Comparison of ENCODE assay signal across 9 mouse cellular contexts in genomic region chr3:123264706-123265105, GRCm38 (mm10). TPM values are rescaled to one million over a fixed set of nuclear protein-coding genes. Genes with fewer than 3 reads are reported as not detected.
DNase-seq lines count a peak whose midpoint lies in the region; ATAC-seq and TF ChIP-seq lines count a peak whose summit lies in the region.
"Had no signal": no experiment of that assay in that cellular context is flagged by ENCODE, and none has a peak within 500 bp of the region (broad histone marks: within the 10 kb centered on the region; RNA-seq: fewer than 3 reads in every experiment).

No protein-coding gene starts in this region.

- peak; percentile 65 for DNase-seq in lung, embryonic 14.5 days
- DNase-seq in lung, adult 18-20 months, result no peak
- DNase-seq in intestine, embryonic 14.5 days (ENCODE audit: low spot score), result no peak
- DNase-seq in gastrocnemius, adult 8-10 months (ENCODE audit: low spot score in 2 of 2), result no peak
- no peak for DNase-seq in spleen, postnatal 10 days (ENCODE audit: low spot score in 2 of 2)
- no peak for DNase-seq in left cerebral cortex, postnatal 36 days (ENCODE audit: low spot score in 2 of 2)

- peak overlapping the region; percentile 25 for H3K4me3 ChIP-seq in lung, embryonic 14.5 days (ENCODE audit: low read depth, low read length)
- H3K4me3 ChIP-seq in embryonic facial prominence, embryonic 15.5 days (replicated peaks), result peak overlapping the region; percentile 39
- H3K4me3 ChIP-seq in intestine, embryonic 14.5 days (ENCODE audit: low read depth, low read length), result peak overlapping the region; percentile 24
- H3K4me3 ChIP-seq in midbrain, embryonic 15.5 days, result peak overlapping the region; percentile 20
- H3K4me3 ChIP-seq: liver, embryonic 15.5 days had no signal

- intact Hi-C loops in left cerebral cortex, postnatal 36 days (cut with DNase I), result no loop called here

- H3K9ac ChIP-seq in lung, embryonic 14.5 days, result no peak overlapping the region
- H3K9ac ChIP-seq in embryonic facial prominence, embryonic 15.5 days, result no peak overlapping the region
- H3K9ac ChIP-seq in intestine, embryonic 14.5 days (ENCODE audit: low read length), result 0 out of 2 replicates have a peak overlapping the region, but pooled peaks have one; percentile 5
- H3K9ac ChIP-seq in midbrain, embryonic 15.5 days, result no peak overlapping the region
- H3K9ac ChIP-seq: liver, embryonic 15.5 days had no signal

- no peaks in the 10 kb centered on the region for H3K36me3 ChIP-seq in lung, embryonic 14.5 days (ENCODE audit: insufficient read depth)
- peaks cover 3% of the 10 kb centered on the region; the same call in 1 of the 2 replicates for H3K36me3 ChIP-seq in embryonic facial prominence, embryonic 15.5 days
- peaks cover 5% of the 10 kb centered on the region for H3K36me3 ChIP-seq in intestine, embryonic 14.5 days (ENCODE audit: control insufficient read depth, insufficient read depth, low read length)
- H3K36me3 ChIP-seq in midbrain, embryonic 15.5 days (replicated peaks), result no peaks in the 10 kb centered on the region
- H3K36me3 ChIP-seq: liver, embryonic 15.5 days had no signal

- peak overlapping the region; percentile 45 for H3K4me2 ChIP-seq in lung, embryonic 14.5 days
- H3K4me2 ChIP-seq in embryonic facial prominence, embryonic 15.5 days (replicated peaks), result peak overlapping the region; percentile 36
- peak overlapping the region; percentile 22; the same call in 1 of the 2 replicates for H3K4me2 ChIP-seq in intestine, embryonic 14.5 days (ENCODE audit: low read length)
- H3K4me2 ChIP-seq in midbrain, embryonic 15.5 days, result peak overlapping the region; percentile 9; the same call in 1 of the 2 replicates
- H3K4me2 ChIP-seq: liver, embryonic 15.5 days had no signal

- no peak for ATAC-seq in lung, embryonic 14.5 days (ENCODE audit: insufficient read depth)
- ATAC-seq in embryonic facial prominence, embryonic 15.5 days (ENCODE audit: insufficient number of reproducible peaks, low FRiP score, low TSS enrichment, low read depth), result no peak
- no peak for ATAC-seq in intestine, embryonic 14.5 days (replicated peaks; ENCODE audit: low FRiP score, low TSS enrichment, low read depth)
- no peak for ATAC-seq in midbrain, embryonic 15.5 days (replicated peaks)

- no peak for TF ChIP-seq CTCF in lung, embryonic 14.5 days (IDR thresholded peaks at IDR 0.05; ENCODE audit: low read depth)

- no peaks in the 10 kb centered on the region for H3K9me3 ChIP-seq in lung, embryonic 14.5 days (ENCODE audit: low read depth, low read length)
- H3K9me3 ChIP-seq in embryonic facial prominence, embryonic 15.5 days (replicated peaks), result no peaks in the 10 kb centered on the region
- no peaks in the 10 kb centered on the region for H3K9me3 ChIP-seq in intestine, embryonic 14.5 days (ENCODE audit: control insufficient read depth, low read length)
- H3K9me3 ChIP-seq in midbrain, embryonic 15.5 days, result no peaks in the 10 kb centered on the region
- H3K9me3 ChIP-seq: liver, embryonic 15.5 days had no signal

- no peaks in the 10 kb centered on the region; the same call in 1 of the 2 replicates for H3K4me1 ChIP-seq in lung, embryonic 14.5 days (ENCODE audit: insufficient read depth)
- peaks cover 15% of the 10 kb centered on the region; the same call in 1 of the 2 replicates for H3K4me1 ChIP-seq in embryonic facial prominence, embryonic 15.5 days
- H3K4me1 ChIP-seq in intestine, embryonic 14.5 days (replicated peaks; ENCODE audit: control insufficient read depth, insufficient read depth, low read length), result peaks cover 11% of the 10 kb centered on the region; the same call in 1 of the 2 replicates
- peaks cover 8% of the 10 kb centered on the region; the same call in 1 of the 2 replicates for H3K4me1 ChIP-seq in midbrain, embryonic 15.5 days

- 24% methylated on average over 6 of the region's 6 CpGs for WGBS in lung, embryonic 14.5 days
- 42% methylated on average over 6 of the region's 6 CpGs for WGBS in embryonic facial prominence, embryonic 15.5 days
- WGBS in intestine, embryonic 14.5 days, result 51% methylated on average over 6 of the region's 6 CpGs
- 56% methylated on average over 6 of the region's 6 CpGs for WGBS in midbrain, embryonic 15.5 days

- no peak overlapping the region for H3K27ac ChIP-seq in lung, embryonic 14.5 days (ENCODE audit: low read depth)
- no peak overlapping the region for H3K27ac ChIP-seq in embryonic facial prominence, embryonic 15.5 days (replicated peaks)
- no peak overlapping the region for H3K27ac ChIP-seq in intestine, embryonic 14.5 days (ENCODE audit: low read depth)
- no peak overlapping the region for H3K27ac ChIP-seq in midbrain, embryonic 15.5 days
- H3K27ac ChIP-seq: liver, embryonic 15.5 days had no signal

- no peaks in the 10 kb centered on the region for H3K27me3 ChIP-seq in lung, embryonic 14.5 days (ENCODE audit: insufficient read depth, low read length)
- H3K27me3 ChIP-seq in embryonic facial prominence, embryonic 15.5 days, result no peaks in the 10 kb centered on the region
- H3K27me3 ChIP-seq in intestine, embryonic 14.5 days (replicated peaks; ENCODE audit: control insufficient read depth, insufficient read depth, low read length), result no peaks in the 10 kb centered on the region
- peaks cover 10% of the 10 kb centered on the region; the same call in 1 of the 2 replicates for H3K27me3 ChIP-seq in midbrain, embryonic 15.5 days (replicated peaks)

RNA-seq across cellular contexts. Expression of gene Sec24d, which starts 2.5 kb away (rescaled TPM):
- 66.1 and 78.9 TPM in 2 replicates for polyA plus RNA-seq in lung, embryonic 14.5 days (2014; fragmentation: Nextera tagmentation; extraction: Ambion mirVana)
- 108 and 113 TPM in 2 replicates for polyA plus RNA-seq in embryonic facial prominence, embryonic 15.5 days (2015; fragmentation: Nextera tagmentation; extraction: Ambion mirVana)
- 88.0 and 98.2 TPM in 2 replicates for polyA plus RNA-seq in intestine, embryonic 14.5 days (2014; fragmentation: Nextera tagmentation; extraction: Ambion mirVana)
- 12.0 and 12.9 TPM in 2 replicates for polyA plus RNA-seq in midbrain, embryonic 15.5 days (2015; fragmentation: Nextera tagmentation; extraction: Ambion mirVana)
- total RNA-seq in gastrocnemius, adult 8-10 months (2022), result 1 to 10 TPM; 3.8 to 4.2 (median 4.0) TPM
- 10 to 100 TPM; 10.5 to 10.9 TPM for total RNA-seq in left cerebral cortex, postnatal 36 days (2021)

RNA-seq across cellular contexts. Expression of gene Synpo2, which starts 28.8 kb away (rescaled TPM):
- 13.2 TPM in 2 replicates for polyA plus RNA-seq in lung, embryonic 14.5 days (2014; fragmentation: Nextera tagmentation; extraction: Ambion mirVana)
- polyA plus RNA-seq in embryonic facial prominence, embryonic 15.5 days (2015; fragmentation: Nextera tagmentation; extraction: Ambion mirVana), result 6.9 and 9.2 TPM in 2 replicates
- polyA plus RNA-seq in intestine, embryonic 14.5 days (2014; fragmentation: Nextera tagmentation; extraction: Ambion mirVana), result 56.2 and 61.7 TPM in 2 replicates
- polyA plus RNA-seq in midbrain, embryonic 15.5 days (2015; fragmentation: Nextera tagmentation; extraction: Ambion mirVana), result 1.4 and 1.7 TPM in 2 replicates
- 100 to 1,000 TPM; 229 to 273 (median 251) TPM for total RNA-seq in gastrocnemius, adult 8-10 months (2022)
- total RNA-seq in left cerebral cortex, postnatal 36 days (2021), result 1 to 10 TPM; 2.9 to 3.2 TPM
